Mouse (Mus musculus): ENCODE results near the gene Rpa2. TPM values are rescaled to one million over a fixed set of nuclear protein-coding genes. Genes with fewer than 3 reads are reported as not detected.

Gene Rpa2
- total RNA-seq, 2 experiments from 2014 or later = 13.5 to 13.8 TPM

Other genes starting within 250 kb of the Rpa2 start
- gene Atpif1, start 234.7 kb upstream of the Rpa2 start, total RNA-seq (2021) = 100 to 1,000 TPM; 490 to 544 TPM
- gene Dnajc8, start 232.8 kb upstream of the Rpa2 start, total RNA-seq (2021) = 10 to 100 TPM; 83.9 to 93.1 TPM
- gene Ptafr, start 204.3 kb upstream of the Rpa2 start, total RNA-seq (2021) = 1 to 10 TPM; 1.6 to 1.7 TPM
- 10 to 100 TPM; 29.1 to 34.6 TPM for gene Eya3, start 129.3 kb upstream of the Rpa2 start, total RNA-seq (2021)
- 1 to 10 TPM; 3.6 to 4.0 TPM for gene Xkr8, start 35.8 kb upstream of the Rpa2 start, total RNA-seq (2021)
- 1 to 10 TPM; 4.3 to 4.5 TPM for gene Smpdl3b, start 11.1 kb upstream of the Rpa2 start, total RNA-seq (2021)
- gene Themis2, start 28.1 kb downstream of the Rpa2 start, total RNA-seq (2021) = 1 to 10 TPM in 1 of 2 experiments, under 1 TPM in 1; 0.80 to 1.1 TPM
- gene Ppp1r8, start 74.8 kb downstream of the Rpa2 start, total RNA-seq (2021) = 10 to 100 TPM; 43.9 to 45.2 TPM
- 10 to 100 TPM; 98.7 to 100.0 TPM for gene Stx12, start 116.2 kb downstream of the Rpa2 start, total RNA-seq (2021)
- gene Fam76a, start 154.2 kb downstream of the Rpa2 start, total RNA-seq (2021) = 10 to 100 TPM; 45.8 to 55.0 TPM
- under 1 TPM; 0.18 to 0.25 TPM for gene Fgr, start 205.8 kb downstream of the Rpa2 start, total RNA-seq (2021)
- gene Ahdc1, start 242.9 kb downstream of the Rpa2 start, total RNA-seq (2021) = 10 to 100 TPM; 88.2 to 97.6 TPM

Measured in left cerebral cortex, postnatal 25 days (tissue).